Mouse (Mus musculus): ENCODE measurements around the gene Sh3gl1.
"Not testable (repeated sequence)": the region's sequence is repeated elsewhere in the genome, so short reads cannot be mapped to it uniquely, and the experiment has no call there.

The Sh3gl1 gene

DNA sequence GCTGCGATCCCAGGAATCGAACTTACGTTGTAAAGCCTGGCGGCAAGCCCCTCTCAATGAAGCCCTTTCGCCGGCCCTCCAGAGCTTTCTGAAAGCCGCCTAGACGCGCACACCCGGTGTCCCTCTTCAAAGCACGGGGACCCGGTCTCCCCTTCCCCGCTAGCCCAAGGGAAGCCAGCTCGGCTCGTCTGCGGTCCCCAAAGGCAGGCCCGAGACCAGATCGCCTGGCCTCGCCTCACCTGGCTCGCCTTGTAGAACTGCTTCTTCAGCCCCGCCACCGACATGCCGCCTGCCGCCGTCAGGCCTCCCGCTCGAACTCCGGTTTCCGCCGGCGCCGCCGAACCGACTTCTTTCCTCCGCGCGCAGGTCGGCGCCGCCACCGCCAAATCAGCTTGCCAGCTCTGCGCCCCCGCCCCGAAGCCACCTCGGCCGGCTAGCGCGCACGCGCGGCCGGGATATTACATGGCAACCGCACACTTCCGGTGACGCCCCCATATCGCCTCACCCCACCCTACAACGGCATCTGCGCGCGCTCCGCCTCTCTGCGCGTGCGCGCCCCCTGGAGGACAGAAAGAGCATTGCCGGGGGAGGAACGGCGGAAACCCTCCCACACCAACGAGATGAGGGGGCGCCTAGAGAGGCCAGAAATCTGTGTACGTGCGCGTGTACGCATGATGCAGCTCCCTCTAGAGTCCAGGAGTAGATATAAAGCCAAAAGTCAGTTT is at the start of gene Sh3gl1:
Gene Sh3gl1 (minus strand): TSS at position 460 of the 725 bp plus-strand sequence.
- DNase-seq = peak; percentile 98 to 99

DNA sequence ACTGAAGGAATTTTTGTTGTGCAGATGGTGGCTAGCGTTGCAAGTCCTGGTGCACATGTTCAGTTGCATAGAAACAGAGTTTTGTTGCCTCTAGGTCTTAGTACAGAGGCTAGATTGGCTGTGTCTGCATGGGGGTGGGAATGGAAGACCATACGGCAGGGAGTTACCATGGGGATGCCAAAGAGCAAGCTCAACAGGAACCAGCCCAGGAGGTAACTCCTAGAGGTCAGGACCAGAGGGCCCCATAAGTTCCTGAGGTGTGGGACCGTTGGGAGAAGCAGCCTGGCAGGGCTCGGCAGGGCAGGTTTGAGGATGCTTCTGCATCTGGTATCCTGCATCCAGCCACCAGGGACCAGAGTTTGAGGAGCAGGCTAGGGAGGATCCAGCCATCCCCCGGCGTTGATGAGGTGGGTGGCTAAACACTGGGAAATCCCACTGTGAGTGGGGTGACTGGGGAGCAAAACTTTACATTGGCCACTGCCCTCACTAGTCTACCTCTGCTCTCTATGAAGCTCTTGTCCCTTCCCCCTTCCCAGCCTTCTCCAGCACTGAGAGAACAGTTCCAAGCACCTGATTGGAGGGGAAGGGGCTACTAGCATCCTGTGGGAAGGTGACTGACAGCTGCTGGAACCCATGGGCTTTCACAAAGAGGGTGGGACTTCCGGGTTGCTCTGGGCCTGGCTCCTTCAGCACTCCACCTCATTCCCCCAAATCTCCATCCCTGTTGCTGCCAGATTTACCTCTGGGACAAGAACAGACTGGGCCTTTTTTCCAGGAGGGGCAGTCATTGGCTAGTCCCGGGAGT is 44.5 kb upstream of the Sh3gl1 start:
- no peak for DNase-seq

DNA sequence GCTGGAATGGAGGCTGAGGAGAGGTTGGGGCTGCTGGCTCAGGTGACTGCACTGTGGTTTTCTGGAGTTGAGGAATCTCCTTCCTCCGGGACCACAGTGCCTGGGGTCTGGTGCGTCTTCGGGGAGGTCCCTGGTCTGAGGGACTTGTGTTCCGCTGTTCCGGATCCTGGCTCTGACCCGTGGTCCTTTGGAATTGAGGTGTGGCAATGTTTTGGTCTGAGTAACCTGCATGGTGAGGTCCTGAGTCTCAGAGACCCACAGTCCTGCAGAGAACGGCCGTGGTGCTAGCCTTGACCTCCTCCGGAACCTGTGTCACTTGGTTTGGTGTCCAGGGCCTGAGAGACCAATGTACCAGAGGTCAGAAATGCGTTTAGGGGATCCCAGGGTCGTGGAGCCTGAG is 43.5 kb upstream of the Sh3gl1 start:
- DNase-seq = peak in 1 of 2 experiments; percentile 35

DNA sequence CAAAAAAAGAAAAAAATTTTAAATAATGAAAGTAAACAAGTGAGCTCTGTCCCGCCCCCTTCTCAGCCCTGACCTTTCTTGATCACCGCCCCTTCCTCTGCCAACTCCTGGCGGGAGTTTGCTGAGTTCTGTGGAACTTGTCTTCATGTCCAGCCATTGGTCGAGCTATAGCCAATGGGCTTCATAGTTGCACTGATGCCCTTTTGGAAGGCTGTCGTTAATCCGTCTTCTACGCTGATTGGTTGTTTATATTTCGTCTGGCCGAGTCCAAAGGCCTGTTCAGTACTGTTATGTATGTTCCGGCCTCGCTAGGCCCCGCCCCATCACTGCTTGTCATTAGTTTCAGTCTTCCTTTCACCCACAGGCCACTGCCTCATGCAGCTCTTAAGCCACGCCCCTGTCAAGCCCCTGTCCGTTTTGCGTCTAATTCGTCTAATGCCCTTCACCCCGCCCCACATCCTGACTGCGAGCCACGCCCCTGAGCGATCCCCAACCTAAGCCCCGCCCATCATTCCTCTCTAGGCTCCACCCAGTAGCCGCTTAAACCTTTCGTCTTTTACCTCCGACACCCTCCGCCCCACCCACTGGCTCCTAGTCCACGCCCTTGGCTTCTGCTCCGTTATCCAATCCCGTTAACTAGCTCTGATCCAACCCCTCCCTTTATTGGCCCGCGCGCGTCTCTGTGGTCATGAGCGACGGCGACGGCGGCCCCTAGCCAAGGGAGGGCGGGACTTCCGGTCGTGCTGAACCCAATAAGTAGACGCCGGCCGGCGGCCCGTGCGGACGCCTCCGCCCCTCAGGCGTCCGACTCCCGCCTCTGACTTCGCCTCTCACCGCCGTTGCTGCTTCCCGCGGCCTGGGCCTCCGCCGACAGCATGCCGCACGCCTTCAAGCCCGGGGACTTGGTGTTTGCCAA is 42.7 kb upstream of the Sh3gl1 start, which contains the start of gene Hdgfl2:
Gene Hdgfl2 (plus strand): TSS at position 755 of the 916 bp plus-strand sequence.
- peak; percentile 100 for DNase-seq

DNA sequence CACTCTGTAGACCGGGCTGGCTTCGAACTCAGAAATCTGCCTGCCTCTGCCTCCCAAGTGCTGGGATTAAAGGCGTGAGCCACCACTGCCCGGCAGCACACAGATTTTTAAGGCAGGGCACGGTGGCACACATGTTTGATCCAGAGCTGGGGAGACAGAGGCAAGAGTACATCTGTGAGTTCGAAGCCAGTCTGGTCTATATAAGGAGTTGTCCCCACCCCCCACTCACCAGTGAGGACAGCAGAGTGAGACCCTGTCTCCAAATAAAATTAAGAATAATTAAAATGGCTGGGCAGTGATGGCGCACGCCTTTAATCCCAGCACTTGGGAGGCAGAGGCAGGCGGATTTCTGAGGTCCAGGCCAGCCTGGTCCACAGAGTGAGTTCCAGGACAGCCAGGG is 41.9 kb upstream of the Sh3gl1 start:
- peak in 1 of 2 experiments; percentile 42 for DNase-seq

DNA sequence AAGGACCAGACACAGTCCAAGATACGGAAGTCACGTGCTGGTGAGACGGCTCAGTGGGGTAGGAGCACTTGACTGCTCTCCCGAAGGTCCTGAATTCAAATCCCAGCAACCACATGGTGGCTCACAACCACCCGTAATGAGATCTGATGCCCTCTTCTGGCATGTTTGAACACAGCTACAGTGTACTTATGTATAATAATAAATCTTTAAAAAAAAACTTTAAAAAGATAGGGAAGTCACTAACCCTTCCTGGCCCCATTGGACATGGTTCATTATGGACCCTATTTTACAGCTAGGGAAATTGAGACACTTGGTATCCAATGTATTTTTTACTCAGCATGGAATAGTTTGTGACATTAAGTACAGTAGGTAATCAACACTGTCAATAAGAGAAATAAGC is 41.1 kb upstream of the Sh3gl1 start:
- no peak for DNase-seq

DNA sequence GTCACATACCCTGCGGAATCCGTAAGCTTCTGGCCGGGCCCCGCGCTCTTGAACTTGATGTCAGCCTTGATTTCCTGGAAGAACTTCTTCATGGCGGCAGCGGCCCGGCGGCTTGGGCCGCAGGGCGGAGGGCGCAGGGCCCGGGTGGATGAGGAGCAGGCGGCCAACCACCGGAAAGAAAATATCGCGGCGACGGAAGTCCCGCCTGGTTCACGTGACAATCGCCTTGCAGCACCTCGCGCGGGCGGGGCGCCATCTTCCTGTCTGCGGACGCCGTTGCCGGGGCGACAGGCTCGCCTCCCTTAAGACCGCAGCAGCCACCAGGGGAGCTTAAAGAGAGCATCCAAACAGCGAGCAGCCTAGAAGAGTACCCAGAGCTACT is 38.4 kb upstream of the Sh3gl1 start, which contains the start of gene Ubxn6:
Gene Ubxn6 (minus strand): TSS at position 202 of the 382 bp plus-strand sequence.
- peak; percentile 95 to 96 for DNase-seq

DNA sequence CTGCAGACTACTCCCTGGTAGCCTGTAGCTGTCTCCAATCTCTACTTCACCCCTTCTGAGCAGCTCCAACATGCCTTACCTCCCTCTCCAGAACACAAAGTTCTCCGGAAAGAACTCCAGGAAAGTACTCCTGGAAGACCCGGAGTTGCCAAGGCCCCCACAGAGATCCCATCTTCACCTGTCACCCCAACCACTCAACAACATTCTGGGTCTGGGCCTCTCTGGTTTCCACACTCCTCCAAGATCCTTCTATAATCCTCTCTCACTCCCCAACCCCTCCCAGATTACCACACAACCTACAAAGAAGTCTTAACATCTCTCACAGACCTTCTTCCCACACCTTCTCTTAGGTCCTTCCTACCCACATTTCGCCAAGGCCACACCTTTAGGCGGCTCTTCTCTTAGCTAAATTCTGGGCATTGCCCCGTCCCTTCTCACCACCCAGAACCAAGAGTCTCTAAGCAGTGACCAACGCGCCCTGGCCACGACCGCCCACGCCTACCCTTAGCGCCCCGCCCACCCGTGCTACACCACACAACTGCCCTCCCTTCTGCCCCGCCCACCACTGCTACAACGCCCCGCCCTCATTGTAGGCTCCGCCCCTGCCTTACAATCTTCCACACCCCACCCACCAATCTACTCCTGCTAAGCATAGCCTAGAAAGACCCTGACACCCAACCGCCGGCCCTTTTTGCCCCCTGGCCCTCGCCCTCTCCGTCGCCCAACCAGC is 37.8 kb upstream of the Sh3gl1 start:
- DNase-seq = peak in 1 of 2 experiments; percentile 64

DNA sequence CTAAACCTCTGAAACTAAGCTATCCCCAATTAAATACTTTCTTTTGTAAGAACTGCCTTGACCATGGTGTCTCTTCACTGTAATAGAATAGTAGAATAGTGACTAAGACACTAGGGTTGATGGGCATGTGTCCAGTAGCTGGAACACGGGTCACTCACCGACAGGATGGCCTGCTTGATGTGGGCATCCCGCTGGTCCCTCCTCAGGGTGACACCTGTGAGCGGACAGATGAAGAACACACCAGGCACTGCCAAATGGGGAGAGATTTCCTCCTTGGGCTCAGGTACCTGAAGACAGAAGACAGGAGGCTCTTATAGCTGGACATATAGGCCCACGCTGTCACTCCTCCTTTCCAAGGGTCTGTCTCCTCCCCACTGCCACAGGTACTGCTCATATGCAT is 35.8 kb upstream of the Sh3gl1 start:
- DNase-seq = no peak

DNA sequence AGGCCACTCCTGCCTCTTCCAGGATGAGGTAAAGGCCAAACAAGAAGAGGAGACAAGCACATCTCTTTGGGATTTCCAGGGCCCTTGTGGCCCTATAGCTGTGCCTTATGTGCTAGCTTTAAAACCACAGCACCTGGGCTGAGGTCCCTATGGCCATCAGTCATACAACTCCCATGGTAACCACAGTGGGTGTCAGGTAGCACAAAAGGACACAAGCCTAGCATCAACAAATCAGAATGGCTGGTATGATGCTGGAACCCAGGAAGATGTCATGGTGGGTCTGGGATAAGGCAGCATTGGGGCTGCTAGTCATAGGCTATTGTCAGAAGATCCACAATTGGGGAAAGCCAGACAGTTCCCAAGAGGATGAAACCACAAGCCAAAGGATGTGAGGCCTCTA is 34.7 kb upstream of the Sh3gl1 start:
- DNase-seq = no peak

DNA sequence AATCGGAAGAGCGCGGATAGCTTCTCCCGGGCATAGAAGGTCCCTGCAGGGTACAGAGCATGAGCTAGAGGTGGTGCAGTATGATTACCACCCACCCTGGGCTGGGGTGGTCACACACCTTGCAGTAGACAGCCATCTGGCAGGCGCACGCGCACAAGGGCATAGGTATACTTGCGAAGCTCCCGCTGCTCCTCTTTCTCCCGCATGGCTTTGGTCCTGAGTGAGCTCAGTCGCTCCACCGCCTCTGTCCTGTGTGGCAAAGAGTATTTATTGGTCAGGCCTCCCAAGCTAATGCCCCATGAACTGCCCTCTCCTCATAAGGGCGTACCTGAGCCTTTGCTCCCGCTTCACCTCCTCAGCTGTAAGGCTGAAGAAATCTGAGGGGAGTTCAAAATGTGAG is 32.6 kb upstream of the Sh3gl1 start:
- DNase-seq = no peak

DNA sequence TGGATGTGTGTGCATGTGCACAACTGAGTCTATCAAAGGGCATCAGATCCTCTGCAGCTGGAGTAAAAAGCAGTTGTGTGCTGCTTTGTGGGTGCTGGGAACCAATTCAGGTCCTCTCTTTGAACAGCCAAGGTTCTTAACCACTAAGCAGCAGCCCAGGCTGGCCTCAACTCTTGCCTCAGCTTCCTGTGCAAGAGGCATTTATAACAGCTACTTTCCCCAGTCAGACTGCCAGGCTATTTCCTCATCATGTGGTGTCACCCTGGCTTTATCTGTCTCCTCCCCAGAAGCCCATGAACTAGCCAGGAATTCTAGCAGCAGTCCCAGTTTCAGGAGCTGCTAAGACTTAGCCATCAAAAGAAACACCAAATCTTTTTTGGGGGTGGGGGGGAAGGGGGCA is 30.0 kb upstream of the Sh3gl1 start:
- DNase-seq = no peak

DNA sequence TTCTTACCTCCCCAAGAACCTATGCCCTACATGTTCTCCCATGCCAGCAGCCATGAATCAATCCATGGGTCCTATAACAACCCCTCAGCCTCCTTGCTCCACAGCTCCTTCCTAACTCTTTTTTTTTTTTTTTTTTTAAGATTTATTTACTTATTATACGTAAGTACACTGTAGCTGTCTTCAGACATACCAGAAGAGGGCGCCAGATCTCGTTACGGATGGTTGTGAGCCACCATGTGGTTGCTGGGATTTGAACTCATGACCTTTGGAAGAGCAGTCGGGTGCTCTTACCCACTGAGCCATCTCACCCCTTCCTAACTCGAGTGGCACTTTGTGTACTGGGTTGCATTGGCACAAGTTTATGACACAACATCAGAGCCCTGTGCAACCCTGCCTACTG is 29.3 kb upstream of the Sh3gl1 start:
- DNase-seq = not testable (repeated sequence)

DNA sequence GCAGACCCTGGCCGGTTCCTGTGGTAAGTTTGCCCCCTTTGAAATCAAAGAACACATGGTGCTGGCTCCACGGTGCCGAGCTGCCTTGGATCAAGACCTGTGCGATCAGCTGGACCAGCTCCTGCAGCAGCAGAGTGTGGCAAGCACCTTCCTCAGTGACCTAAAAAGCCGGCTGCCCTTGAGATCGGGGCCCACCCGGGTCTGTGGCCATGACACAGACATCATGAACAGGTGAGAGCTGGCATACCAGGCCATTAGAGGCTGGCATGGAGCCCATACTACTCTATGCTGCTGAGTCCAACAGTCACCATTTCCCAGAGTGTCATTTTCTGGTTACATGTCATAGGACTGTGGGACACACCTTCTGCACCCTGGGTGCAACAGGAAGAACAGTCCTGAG is 25.6 kb upstream of the Sh3gl1 start:
- DNase-seq = no peak

DNA sequence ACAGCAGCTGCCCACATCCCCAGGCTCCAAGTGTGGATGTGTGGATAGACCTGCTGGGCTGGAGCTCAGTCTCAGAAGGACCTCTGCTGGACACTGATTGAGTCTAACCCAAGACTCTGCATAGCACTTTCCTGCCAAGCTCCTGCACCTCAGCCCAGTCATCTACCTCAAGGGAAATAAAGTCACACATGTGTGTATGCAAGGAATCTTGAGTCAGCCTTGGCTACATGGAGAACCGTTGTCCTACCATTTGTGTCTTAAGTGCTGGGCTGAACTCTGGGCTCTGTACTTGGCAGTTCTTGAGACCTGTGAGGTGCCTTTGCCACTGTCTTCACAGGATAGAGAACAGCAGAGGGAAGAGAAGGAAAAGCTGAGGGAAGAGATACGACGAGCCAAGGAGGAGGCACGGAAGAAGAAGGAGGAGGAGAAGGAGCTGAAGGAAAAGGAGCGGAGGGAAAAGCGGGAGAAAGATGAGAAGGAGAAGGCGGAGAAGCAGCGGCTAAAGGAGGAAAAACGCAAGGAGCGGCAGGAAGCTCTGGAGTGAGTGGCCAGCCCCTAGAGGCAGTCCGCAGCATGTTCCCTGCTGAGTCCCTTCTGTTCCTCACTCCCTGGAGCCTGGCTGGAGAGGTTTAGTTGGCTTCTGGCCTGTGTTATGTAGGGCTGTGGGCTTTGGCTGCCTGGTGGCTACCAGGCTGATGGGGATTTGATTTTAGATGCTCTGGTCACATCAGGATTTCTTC is 21.1 kb upstream of the Sh3gl1 start:
- no peak for DNase-seq

DNA sequence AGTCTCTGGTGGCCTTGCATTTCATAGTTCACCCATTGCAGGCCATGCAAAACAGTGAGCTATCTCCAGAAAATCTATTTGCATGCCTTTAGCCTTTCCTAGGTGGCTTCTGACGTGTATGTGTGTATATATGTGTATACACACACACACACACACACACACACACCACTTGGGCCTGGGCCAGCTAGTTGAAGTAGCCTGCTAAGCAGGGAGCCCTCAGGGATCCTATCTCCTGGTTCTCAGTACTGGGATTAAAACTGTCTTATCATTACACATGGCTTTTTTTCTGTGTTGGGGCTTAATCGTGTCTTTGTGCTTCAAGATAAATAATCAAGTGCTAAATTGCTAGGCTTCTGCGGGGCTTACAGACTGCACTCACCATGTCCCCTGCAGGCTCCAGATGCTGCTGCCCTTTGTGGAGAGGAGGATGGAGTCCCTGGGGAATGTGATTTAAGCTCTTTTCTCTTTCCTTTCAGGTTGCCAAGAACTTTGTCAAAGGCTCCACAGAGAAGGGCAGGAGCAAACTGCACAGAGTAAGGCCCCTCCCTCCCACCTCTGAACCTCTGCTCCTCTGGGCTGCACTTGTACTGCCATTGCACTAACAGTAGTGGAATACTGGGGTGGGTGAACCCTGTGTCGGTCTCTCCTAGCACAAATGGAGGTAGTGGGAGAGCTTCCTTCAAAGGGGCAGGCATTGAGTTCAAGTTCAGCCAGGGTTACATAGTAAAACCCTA is 19.7 kb upstream of the Sh3gl1 start:
- no peak for DNase-seq

DNA sequence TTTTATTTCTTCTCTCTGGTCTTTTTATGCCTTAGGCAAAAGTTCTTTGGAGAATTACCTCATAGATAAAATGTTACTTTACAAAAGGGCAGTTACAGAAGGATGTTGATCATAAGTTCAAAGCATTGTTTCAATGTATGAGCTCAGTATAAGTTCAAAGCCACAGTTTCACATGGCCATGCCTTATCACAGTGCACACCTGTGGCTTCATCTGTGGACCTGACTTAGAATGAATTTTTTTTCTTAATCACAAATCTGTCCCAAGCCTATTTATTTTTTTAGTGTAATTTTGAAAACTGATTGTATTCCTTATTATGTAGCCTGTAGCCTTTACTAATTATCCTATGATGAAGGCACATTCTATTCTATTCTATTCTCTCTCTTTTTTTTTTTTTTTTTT is 18.5 kb upstream of the Sh3gl1 start:
- no peak for DNase-seq

DNA sequence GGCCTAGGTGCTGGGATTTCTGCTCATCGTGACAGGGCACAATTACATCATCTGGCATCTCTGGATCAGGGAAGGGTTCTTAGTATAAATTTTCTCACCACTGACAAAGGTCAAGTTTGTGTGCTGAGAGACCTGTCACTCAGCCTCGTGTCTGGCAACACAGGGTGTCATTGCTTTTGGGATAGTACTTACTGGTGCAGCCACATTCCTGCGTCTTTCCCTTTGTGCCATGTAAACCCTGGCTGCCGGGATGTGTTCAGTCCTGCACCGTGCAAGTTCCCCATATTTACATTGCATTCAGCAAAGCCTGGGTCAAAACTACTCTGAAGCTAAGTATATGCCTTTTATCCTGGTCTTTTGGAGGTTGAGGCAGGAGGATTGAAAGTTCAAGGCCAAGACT is 14.9 kb upstream of the Sh3gl1 start:
- no peak for DNase-seq

DNA sequence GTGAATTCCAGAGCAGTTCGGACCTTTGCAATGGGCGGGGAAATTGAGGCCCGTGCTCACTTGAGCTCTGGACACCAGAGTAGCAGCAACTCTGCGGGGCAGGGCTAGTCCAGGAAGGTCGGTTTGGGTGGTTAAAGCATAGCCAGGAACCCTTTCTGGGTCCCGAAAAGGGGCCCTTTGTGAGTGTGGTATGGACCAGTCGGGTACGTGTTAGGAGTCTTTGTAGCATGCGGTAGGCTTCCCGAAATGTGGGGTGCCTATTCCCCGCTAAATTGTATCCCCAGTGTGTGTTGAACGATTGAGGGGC is 4.4 kb upstream of the Sh3gl1 start:
- no peak for DNase-seq

DNA sequence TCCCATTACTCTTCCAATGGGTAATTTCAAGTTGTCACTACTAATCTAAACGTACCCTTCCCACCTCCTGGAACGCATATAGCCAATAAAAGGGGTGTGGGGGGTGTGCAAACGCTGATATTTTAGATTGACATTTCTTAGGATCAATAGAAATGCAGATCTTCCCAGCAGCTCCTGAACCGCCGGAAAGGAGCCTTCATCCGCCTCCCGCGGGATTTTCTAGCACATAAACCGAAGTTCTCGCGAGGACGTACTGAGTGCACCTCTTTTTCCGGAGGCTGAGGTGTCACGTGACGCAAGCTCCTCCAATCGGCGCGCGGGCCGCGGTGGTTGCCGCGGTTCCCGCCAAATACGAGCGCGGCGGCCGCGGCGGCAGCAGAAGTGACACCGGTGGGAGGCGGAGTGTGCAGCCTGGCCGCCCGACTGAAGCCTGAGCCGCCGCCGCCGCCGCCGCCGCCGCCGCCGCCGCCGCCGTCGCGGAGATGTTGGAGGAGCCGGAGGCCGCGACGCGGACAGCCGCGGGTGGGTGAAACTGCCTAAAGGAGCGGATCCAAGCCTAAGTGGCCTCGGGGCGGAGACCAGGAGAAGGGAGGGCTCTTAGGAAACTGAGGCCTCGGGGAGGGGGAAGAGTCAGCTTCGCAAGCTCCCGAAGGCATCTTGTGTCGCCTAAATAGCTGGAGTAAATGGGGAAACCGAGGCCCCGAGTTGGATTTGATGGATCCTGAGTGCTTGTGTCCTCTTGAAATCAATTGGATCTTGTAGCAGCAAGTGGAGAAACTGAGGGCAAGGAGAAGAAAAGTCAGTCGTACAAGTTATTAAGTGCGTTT is 3.8 kb upstream of the Sh3gl1 start, which contains the start of gene Chaf1a:
Gene Chaf1a (plus strand): TSS at position 410 of the 827 bp plus-strand sequence.
- DNase-seq = peak; percentile 92 to 93

Data from thymus, adult 18-20 months (tissue).